Mouse (Mus musculus): ENCODE results near the gene Gria2. TPM values are rescaled to one million over a fixed set of nuclear protein-coding genes. Genes with fewer than 3 reads are reported as not detected.

Gria2 gene
- polyA plus RNA-seq, 1 experiment from 2014 or later = 3.6 TPM

DNA sequence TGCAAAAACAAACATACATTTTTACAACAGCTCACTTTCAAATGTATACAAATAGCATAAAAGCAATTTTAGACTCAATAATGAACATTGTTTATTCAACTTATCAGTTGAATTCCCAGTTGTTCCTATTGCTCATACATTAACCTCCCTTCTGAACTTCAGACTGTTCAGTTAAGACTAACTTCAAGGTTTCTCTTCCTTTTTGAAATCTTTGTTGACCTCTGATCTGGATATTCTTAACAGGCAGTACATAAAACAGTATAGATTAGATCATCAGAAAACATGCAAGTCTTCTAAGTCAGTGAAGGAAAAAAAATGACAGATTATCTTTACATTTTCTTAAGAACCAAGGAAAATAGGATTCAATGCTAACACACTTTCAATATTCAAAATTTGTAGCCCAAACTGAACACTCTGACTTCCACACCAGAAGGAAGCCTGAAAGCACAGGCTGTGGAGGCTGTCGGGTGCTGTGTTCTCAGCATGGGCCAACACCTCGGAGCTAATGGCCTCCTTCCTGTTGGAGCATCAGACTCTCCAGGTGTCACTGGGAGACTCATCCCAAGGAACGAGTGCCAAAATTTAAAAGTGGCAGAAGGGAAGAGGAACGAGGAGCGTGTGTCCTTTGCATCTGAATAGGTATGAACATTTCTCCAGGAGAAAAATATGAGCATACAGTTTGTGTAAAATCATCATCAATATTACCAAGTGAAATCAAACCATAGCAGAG lies 33.0 kb downstream of the Gria2 start:
- Histone ChIP-seq H3K27me3 (replicated peaks; ENCODE audit: control insufficient read depth, insufficient read depth, low read length) (no peaks in the 10 kb centered on the region), H3K4me2 (ENCODE audit: low read depth, low read length) (no peak overlapping the region), H3K27ac (replicated peaks; ENCODE audit: low read depth, low read length) (no peak overlapping the region), H3K9ac (ENCODE audit: low read depth, low read length) (no peak overlapping the region), H3K36me3 (ENCODE audit: control insufficient read depth, insufficient read depth, low read length) (no peaks in the 10 kb centered on the region), H3K9me3 (ENCODE audit: control insufficient read depth, low read length) (no peaks in the 10 kb centered on the region), H3K4me1 (ENCODE audit: control insufficient read depth, insufficient read depth, low read length) (no peaks in the 10 kb centered on the region), H3K4me3 (ENCODE audit: low read depth, low read length) (no peak overlapping the region)
- no peak for DNase-seq (ENCODE audit: low spot score)
- ATAC-seq (ENCODE audit: low read depth) = no peak
- 75% methylated on average over 5 of the region's 5 CpGs for WGBS

DNA sequence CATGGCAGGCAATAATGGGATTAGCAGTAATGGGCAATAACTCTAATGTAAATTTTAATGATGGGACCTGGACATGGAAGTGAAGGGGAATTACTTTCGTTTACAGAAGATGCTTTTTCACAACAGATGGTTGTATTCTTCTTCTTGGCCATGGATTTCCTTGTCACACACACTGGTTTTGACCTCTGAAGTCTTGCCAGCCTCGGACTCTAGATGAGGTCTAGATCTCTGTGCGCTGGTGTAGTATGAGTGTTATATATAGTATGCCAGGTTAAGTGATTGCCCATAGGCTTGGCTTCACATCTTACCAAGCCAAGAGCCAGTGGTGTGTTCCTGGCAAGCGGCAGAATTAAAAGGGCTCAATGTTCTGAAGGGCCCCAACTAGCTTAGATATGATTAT lies 43.7 kb downstream of the Gria2 start:
- Histone ChIP-seq H3K9me3 (ENCODE audit: control insufficient read depth, low read length) (no peaks in the 10 kb centered on the region), H3K27me3 (replicated peaks; ENCODE audit: control insufficient read depth, insufficient read depth, low read length) (no peaks in the 10 kb centered on the region), H3K4me2 (ENCODE audit: low read depth, low read length) (no peak overlapping the region), H3K4me3 (ENCODE audit: low read depth, low read length) (no peak overlapping the region), H3K4me1 (ENCODE audit: control insufficient read depth, insufficient read depth, low read length) (no peaks in the 10 kb centered on the region), H3K36me3 (ENCODE audit: control insufficient read depth, insufficient read depth, low read length) (no peaks in the 10 kb centered on the region), H3K27ac (replicated peaks; ENCODE audit: low read depth, low read length) (no peak overlapping the region), H3K9ac (ENCODE audit: low read depth, low read length) (no peak overlapping the region)
- DNase-seq (ENCODE audit: low spot score) (no peak), ATAC-seq (ENCODE audit: low read depth) (no peak)
- 84% methylated on average over 4 of the region's 4 CpGs for WGBS

DNA sequence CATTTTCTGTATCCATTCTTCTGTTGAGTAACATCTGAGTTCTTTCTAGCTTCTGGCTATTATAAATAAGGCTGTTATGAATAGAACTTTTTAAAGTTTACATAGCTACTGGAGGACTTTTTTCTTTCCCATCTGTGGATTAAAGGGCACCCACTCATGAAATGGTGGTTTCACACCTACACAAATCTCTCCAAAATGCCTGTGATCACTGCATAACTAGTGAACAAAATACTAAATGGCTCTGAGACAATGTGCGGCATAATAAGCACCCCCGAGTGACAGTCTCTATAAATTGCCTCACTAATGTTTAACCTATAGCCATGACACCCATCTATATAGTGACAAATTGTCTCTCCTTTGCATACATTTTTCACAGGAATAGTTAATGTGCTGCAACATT lies 44.3 kb downstream of the Gria2 start:
- no peak overlapping the region for H3K27ac ChIP-seq (replicated peaks; ENCODE audit: low read depth, low read length)
- H3K36me3 ChIP-seq (ENCODE audit: control insufficient read depth, insufficient read depth, low read length) = no peaks in the 10 kb centered on the region
- no peaks in the 10 kb centered on the region for H3K4me1 ChIP-seq (ENCODE audit: control insufficient read depth, insufficient read depth, low read length)
- no peak overlapping the region for H3K9ac ChIP-seq (ENCODE audit: low read depth, low read length)
- WGBS = 91% methylated on average over 2 of the region's 2 CpGs
- H3K4me2 ChIP-seq (ENCODE audit: low read depth, low read length) = no peak overlapping the region
- no peaks in the 10 kb centered on the region for H3K9me3 ChIP-seq (ENCODE audit: control insufficient read depth, low read length)
- H3K4me3 ChIP-seq (ENCODE audit: low read depth, low read length) = no peak overlapping the region
- ATAC-seq (ENCODE audit: low read depth) = no peak
- H3K27me3 ChIP-seq (replicated peaks; ENCODE audit: control insufficient read depth, insufficient read depth, low read length) = no peaks in the 10 kb centered on the region
- DNase-seq (ENCODE audit: low spot score) = no peak

DNA sequence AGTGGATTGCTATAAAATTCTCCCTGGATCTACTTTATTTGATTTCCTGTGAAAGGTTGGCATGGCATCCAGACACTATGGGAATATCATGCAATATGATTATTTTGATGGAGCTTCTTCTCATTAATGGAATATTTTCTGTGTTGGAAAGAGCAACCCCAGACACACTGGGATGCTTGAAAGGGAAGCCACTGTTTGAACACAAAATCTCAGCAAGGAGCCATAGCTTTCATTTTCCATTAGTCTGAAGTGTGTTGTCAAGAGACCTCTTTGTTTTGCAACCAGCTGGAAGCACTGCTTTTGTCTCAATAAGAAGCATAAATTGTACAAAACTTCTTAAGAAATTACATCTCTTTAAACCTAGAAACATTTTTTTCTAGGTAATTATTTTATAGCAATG lies 51.8 kb downstream of the Gria2 start:
- ATAC-seq (ENCODE audit: low read depth) (no peak), DNase-seq (ENCODE audit: low spot score) (no peak)
- Histone ChIP-seq H3K36me3 (ENCODE audit: control insufficient read depth, insufficient read depth, low read length) (no peaks in the 10 kb centered on the region), H3K27me3 (replicated peaks; ENCODE audit: control insufficient read depth, insufficient read depth, low read length) (no peaks in the 10 kb centered on the region), H3K4me1 (ENCODE audit: control insufficient read depth, insufficient read depth, low read length) (no peaks in the 10 kb centered on the region), H3K4me2 (ENCODE audit: low read depth, low read length) (no peak overlapping the region), H3K9ac (ENCODE audit: low read depth, low read length) (no peak overlapping the region), H3K9me3 (ENCODE audit: control insufficient read depth, low read length) (no peaks in the 10 kb centered on the region), H3K27ac (replicated peaks; ENCODE audit: low read depth, low read length) (no peak overlapping the region), H3K4me3 (ENCODE audit: low read depth, low read length) (no peak overlapping the region)

DNA sequence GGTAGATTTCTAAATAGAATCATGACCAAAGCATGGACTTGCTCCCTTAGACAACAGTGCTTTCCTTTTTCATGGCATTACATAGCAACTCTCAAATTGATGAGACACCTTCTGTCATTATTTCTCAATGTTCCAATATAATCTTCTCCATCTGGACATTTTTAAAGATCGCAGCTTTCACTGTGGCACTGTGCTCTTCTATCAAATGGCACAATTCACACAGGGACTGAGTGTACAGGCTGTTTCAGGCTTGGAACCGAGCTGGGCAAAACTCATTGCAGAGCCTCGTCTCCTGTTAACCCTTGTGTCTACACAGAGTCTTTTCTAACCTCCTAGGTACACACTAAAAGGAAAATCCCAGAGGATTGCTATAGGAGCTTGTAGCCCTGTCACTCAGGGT lies 77.4 kb downstream of the Gria2 start:
- H3K4me1 ChIP-seq (ENCODE audit: control insufficient read depth, insufficient read depth, low read length) = no peaks in the 10 kb centered on the region
- H3K4me2 ChIP-seq (ENCODE audit: low read depth, low read length) = no peak overlapping the region
- DNase-seq (ENCODE audit: low spot score) (no peak), ATAC-seq (ENCODE audit: low read depth) (no peak)
- H3K36me3 ChIP-seq (ENCODE audit: control insufficient read depth, insufficient read depth, low read length) = no peaks in the 10 kb centered on the region
- no peak overlapping the region for H3K27ac ChIP-seq (replicated peaks; ENCODE audit: low read depth, low read length)
- no peaks in the 10 kb centered on the region for H3K9me3 ChIP-seq (ENCODE audit: control insufficient read depth, low read length)
- H3K9ac ChIP-seq (ENCODE audit: low read depth, low read length) = no peak overlapping the region
- 54% methylated on average over 3 of the region's 3 CpGs for WGBS
- no peak overlapping the region for H3K4me3 ChIP-seq (ENCODE audit: low read depth, low read length)
- no peaks in the 10 kb centered on the region for H3K27me3 ChIP-seq (replicated peaks; ENCODE audit: control insufficient read depth, insufficient read depth, low read length)

DNA sequence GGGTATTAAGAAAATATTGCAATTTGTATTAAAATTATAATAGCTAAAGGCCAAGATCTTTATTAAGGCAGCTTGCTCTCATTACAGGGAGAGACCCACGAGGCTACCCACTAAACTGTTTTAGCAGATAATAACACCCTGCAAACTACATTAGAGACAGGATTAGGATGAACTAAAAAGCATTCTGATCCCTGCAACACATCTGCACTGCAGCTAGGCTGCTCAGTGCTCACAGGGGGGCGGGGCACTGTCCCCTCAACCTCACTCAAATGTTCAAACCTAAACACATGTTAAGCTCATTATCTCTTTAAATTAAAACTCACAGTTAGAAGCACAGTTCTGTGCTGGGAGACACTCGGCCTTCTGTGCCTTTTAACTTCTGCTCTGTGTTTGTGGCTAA lies 89.5 kb downstream of the Gria2 start:
- H3K27ac ChIP-seq (replicated peaks; ENCODE audit: low read depth, low read length) = no peak overlapping the region
- DNase-seq (ENCODE audit: low spot score) (peak; percentile 6), ATAC-seq (ENCODE audit: low read depth) (no peak)
- no peak overlapping the region for H3K4me3 ChIP-seq (ENCODE audit: low read depth, low read length)
- H3K4me2 ChIP-seq (ENCODE audit: low read depth, low read length) = no peak overlapping the region
- no peaks in the 10 kb centered on the region for H3K27me3 ChIP-seq (replicated peaks; ENCODE audit: control insufficient read depth, insufficient read depth, low read length)
- no peaks in the 10 kb centered on the region for H3K36me3 ChIP-seq (ENCODE audit: control insufficient read depth, insufficient read depth, low read length)
- H3K9me3 ChIP-seq (ENCODE audit: control insufficient read depth, low read length) = no peaks in the 10 kb centered on the region
- H3K9ac ChIP-seq (ENCODE audit: low read depth, low read length) = no peak overlapping the region
- no peaks in the 10 kb centered on the region for H3K4me1 ChIP-seq (ENCODE audit: control insufficient read depth, insufficient read depth, low read length)
- WGBS = 31% methylated on average over 3 of the region's 3 CpGs

DNA sequence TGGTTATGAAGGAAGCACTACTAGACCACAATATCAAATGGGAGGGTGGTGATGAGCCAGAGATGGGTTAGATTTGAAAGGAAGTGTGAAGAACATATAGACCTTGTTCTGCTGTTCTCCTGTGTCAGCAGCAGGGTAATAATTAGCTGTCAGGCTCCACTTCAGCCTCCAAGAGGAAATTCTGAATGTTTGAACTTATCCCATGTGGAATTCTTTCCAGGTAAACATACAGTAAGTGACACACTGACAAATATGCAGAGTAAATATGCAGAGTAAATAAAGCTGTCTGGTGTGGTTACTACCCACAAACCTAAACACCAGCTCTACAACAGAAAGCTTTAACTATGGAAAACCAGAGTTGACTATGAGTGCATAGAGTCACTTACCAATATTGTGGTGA lies 93.6 kb downstream of the Gria2 start:
- H3K4me1 ChIP-seq (ENCODE audit: control insufficient read depth, insufficient read depth, low read length) = no peaks in the 10 kb centered on the region
- no peak overlapping the region for H3K9ac ChIP-seq (ENCODE audit: low read depth, low read length)
- no peak overlapping the region for H3K4me3 ChIP-seq (ENCODE audit: low read depth, low read length)
- H3K9me3 ChIP-seq (ENCODE audit: control insufficient read depth, low read length) = no peaks in the 10 kb centered on the region
- DNase-seq (ENCODE audit: low spot score) = no peak
- no peaks in the 10 kb centered on the region for H3K27me3 ChIP-seq (replicated peaks; ENCODE audit: control insufficient read depth, insufficient read depth, low read length)
- ATAC-seq (ENCODE audit: low read depth) = no peak
- no peak overlapping the region for H3K27ac ChIP-seq (replicated peaks; ENCODE audit: low read depth, low read length)
- H3K36me3 ChIP-seq (ENCODE audit: control insufficient read depth, insufficient read depth, low read length) = no peaks in the 10 kb centered on the region
- H3K4me2 ChIP-seq (ENCODE audit: low read depth, low read length) = no peak overlapping the region

DNA sequence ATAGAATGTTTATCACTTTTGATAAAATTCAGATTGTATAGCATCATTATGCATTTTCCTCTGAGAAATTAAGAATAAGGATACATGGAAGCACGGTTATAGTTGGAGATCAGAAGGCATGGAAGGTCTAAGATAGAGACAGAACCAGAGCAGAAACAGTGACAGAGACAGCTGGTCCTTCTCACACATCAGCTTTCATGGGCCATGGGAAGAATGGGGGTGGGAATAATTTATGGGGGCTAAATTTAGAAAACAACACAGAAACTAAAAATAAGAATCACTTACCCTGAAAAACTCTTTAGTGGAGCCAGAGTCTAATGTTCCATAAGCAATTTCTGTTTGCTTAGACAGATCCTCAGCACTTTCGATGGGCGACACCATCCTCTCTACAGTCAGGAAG lies 100.5 kb downstream of the Gria2 start:
- no peak for DNase-seq (ENCODE audit: low spot score)
- Histone ChIP-seq H3K9ac (ENCODE audit: low read depth, low read length) (no peak overlapping the region), H3K4me3 (ENCODE audit: low read depth, low read length) (no peak overlapping the region), H3K27me3 (replicated peaks; ENCODE audit: control insufficient read depth, insufficient read depth, low read length) (no peaks in the 10 kb centered on the region), H3K27ac (replicated peaks; ENCODE audit: low read depth, low read length) (no peak overlapping the region), H3K4me2 (ENCODE audit: low read depth, low read length) (no peak overlapping the region), H3K4me1 (ENCODE audit: control insufficient read depth, insufficient read depth, low read length) (no peaks in the 10 kb centered on the region), H3K9me3 (ENCODE audit: control insufficient read depth, low read length) (no peaks in the 10 kb centered on the region), H3K36me3 (ENCODE audit: control insufficient read depth, insufficient read depth, low read length) (no peaks in the 10 kb centered on the region)
- WGBS = 92% methylated on average over 3 of the region's 3 CpGs
- no peak for ATAC-seq (ENCODE audit: low read depth)

DNA sequence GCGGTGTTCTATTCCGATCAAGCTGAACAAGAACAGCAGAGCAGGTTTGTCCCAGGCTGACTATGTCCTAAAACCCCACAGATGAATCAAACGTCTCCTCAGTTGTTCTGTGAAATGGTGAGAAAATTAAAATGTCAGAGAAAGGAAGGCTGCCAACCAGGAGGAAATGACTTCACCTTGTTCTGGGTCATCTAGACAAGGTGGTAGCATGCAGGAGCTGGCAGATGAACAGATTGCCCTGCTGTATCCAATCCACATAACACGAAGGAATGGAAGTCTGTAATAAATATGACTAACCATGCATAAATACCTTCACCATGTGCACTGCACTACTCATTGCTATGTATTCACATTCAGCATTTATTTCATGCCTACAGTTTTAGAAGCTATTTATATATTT lies 105.1 kb downstream of the Gria2 start:
- Histone ChIP-seq H3K27me3 (replicated peaks; ENCODE audit: control insufficient read depth, insufficient read depth, low read length) (no peaks in the 10 kb centered on the region), H3K4me1 (ENCODE audit: control insufficient read depth, insufficient read depth, low read length) (no peaks in the 10 kb centered on the region), H3K27ac (replicated peaks; ENCODE audit: low read depth, low read length) (no peak overlapping the region), H3K9me3 (ENCODE audit: control insufficient read depth, low read length) (no peaks in the 10 kb centered on the region), H3K36me3 (ENCODE audit: control insufficient read depth, insufficient read depth, low read length) (no peaks in the 10 kb centered on the region), H3K4me2 (ENCODE audit: low read depth, low read length) (no peak overlapping the region), H3K4me3 (ENCODE audit: low read depth, low read length) (no peak overlapping the region), H3K9ac (ENCODE audit: low read depth, low read length) (no peak overlapping the region)
- ATAC-seq (ENCODE audit: low read depth) = no peak
- 68% methylated on average over 4 of the region's 4 CpGs for WGBS
- DNase-seq (ENCODE audit: low spot score) = no peak
